13 mouse cellular contexts compared by ENCODE assay signal in genomic region chr11:106814601-106815320, GRCm38 (mm10). TPM values are rescaled to one million over a fixed set of nuclear protein-coding genes. Genes with fewer than 3 reads are reported as not detected.
DNase-seq lines count a peak whose midpoint lies in the region; ATAC-seq lines count a peak whose summit lies in the region.
"Had no signal": no experiment of that assay in that cellular context is flagged by ENCODE, and none has a peak within 500 bp of the region (broad histone marks: within the 10 kb centered on the region; RNA-seq: fewer than 3 reads in every experiment).

No protein-coding gene starts in this region.

- WGBS in heart, embryonic 13.5 days, result 68% methylated on average over 14 of the region's 14 CpGs
- WGBS in heart, embryonic 10.5 days, result 75% methylated on average over 14 of the region's 14 CpGs
- 47% methylated on average over 14 of the region's 14 CpGs for whole genome bisulfite sequencing in embryonic facial prominence, embryonic 13.5 days

- H3K4me1 ChIP-seq in heart, embryonic 13.5 days, result peaks cover 40% of the 10 kb centered on the region
- H3K4me1 ChIP-seq in heart, embryonic 10.5 days, result peaks cover 13% of the 10 kb centered on the region
- peaks cover 13% of the 10 kb centered on the region for H3K4me1 ChIP-seq in embryonic facial prominence, embryonic 13.5 days

- no peak for ATAC-seq in heart, embryonic 13.5 days (ENCODE audit: extremely low read depth, insufficient number of reproducible peaks, low FRiP score, low TSS enrichment)
- ATAC-seq in embryonic facial prominence, embryonic 13.5 days (ENCODE audit: insufficient number of reproducible peaks, insufficient read depth, low FRiP score, low TSS enrichment, low read depth), result no peak
- ATAC-seq in activated CD4-positive, CD25-positive, alpha-beta regulatory T cell, adult 4 months, result no peak

- no peak overlapping the region; the same call in 1 of the 2 replicates for H3K27ac ChIP-seq in heart, embryonic 13.5 days (replicated peaks)
- H3K27ac ChIP-seq in heart, embryonic 10.5 days, result no peak overlapping the region
- H3K27ac ChIP-seq in embryonic facial prominence, embryonic 13.5 days, result peak overlapping the region; percentile 48; the same call in 1 of the 2 replicates
- H3K27ac ChIP-seq: heart, embryonic 15.5 days; lung, embryonic 15.5 days; stomach, postnatal 0 days had no signal

- no peaks in the 10 kb centered on the region for H3K27me3 ChIP-seq in heart, embryonic 13.5 days (replicated peaks)
- no peaks in the 10 kb centered on the region for H3K27me3 ChIP-seq in heart, embryonic 10.5 days (ENCODE audit: insufficient read depth, poor library complexity, severe bottlenecking)
- no peaks in the 10 kb centered on the region for H3K27me3 ChIP-seq in embryonic facial prominence, embryonic 13.5 days
- H3K27me3 ChIP-seq: heart, embryonic 15.5 days; lung, embryonic 15.5 days had no signal

- H3K4me2 ChIP-seq in heart, embryonic 13.5 days, result no peak overlapping the region
- no peak overlapping the region for H3K4me2 ChIP-seq in embryonic facial prominence, embryonic 13.5 days
- H3K4me2 ChIP-seq: heart, embryonic 15.5 days; lung, embryonic 15.5 days; midbrain, embryonic 11.5 days had no signal

- 0 out of 2 replicates have a peak overlapping the region, but pooled peaks have one; percentile 14 for H3K9ac ChIP-seq in heart, embryonic 13.5 days
- no peak overlapping the region for H3K9ac ChIP-seq in embryonic facial prominence, embryonic 13.5 days
- H3K9ac ChIP-seq: heart, embryonic 15.5 days; lung, embryonic 15.5 days had no signal

- peaks cover 92% of the 10 kb centered on the region for H3K36me3 ChIP-seq in heart, embryonic 13.5 days
- peaks cover 98% of the 10 kb centered on the region for H3K36me3 ChIP-seq in heart, embryonic 10.5 days
- peaks cover 96% of the 10 kb centered on the region for H3K36me3 ChIP-seq in embryonic facial prominence, embryonic 13.5 days

- H3K9me3 ChIP-seq in heart, embryonic 13.5 days, result no peaks in the 10 kb centered on the region
- no peaks in the 10 kb centered on the region for H3K9me3 ChIP-seq in heart, embryonic 10.5 days
- no peaks in the 10 kb centered on the region for H3K9me3 ChIP-seq in embryonic facial prominence, embryonic 13.5 days
- H3K9me3 ChIP-seq: heart, embryonic 15.5 days; lung, embryonic 15.5 days had no signal

- DNase-seq in heart, embryonic 10.5 days (ENCODE audit: low spot score), result no peak
- peak; percentile 32 for DNase-seq in right cerebral cortex, adult 18-20 months
- no peak for DNase-seq in right cerebral cortex, postnatal 4 days
- no peak for DNase-seq in thymus, postnatal 4 days
- no peak for DNase-seq in spleen, postnatal 14 days (ENCODE audit: low spot score in 2 of 2)
- DNase-seq: B cell, adult 2 months had no signal

- H3K4me3 ChIP-seq in heart, embryonic 13.5 days, result no peak overlapping the region
- no peak overlapping the region for H3K4me3 ChIP-seq in heart, embryonic 10.5 days
- no peak overlapping the region for H3K4me3 ChIP-seq in embryonic facial prominence, embryonic 13.5 days
- H3K4me3 ChIP-seq: heart, embryonic 15.5 days; lung, embryonic 15.5 days had no signal

RNA-seq across cellular contexts. Expression of gene Cep95, which starts 25.7 kb away (rescaled TPM):
- 11.5 and 13.7 TPM in 2 replicates for polyA plus RNA-seq in heart, embryonic 13.5 days (2015; fragmentation: Nextera tagmentation; extraction: Ambion mirVana)
- polyA plus RNA-seq in heart, embryonic 10.5 days (2016; fragmentation: Nextera tagmentation; extraction: Ambion mirVana), result 15.8 and 18.3 TPM in 2 replicates
- 28.2 and 30.5 TPM in 2 replicates for polyA plus RNA-seq in embryonic facial prominence, embryonic 13.5 days (2015; fragmentation: Nextera tagmentation; extraction: Ambion mirVana)
- 10 to 100 TPM; 26.9 to 33.3 TPM for polyA plus RNA-seq in activated CD4-positive, CD25-positive, alpha-beta regulatory T cell, adult 4 months (2017; shearing (Covaris generic))

RNA-seq across cellular contexts. Expression of gene Ddx5, which starts 25.8 kb away (rescaled TPM):
- polyA plus RNA-seq in heart, embryonic 13.5 days (2015; fragmentation: Nextera tagmentation; extraction: Ambion mirVana), result 192 and 199 TPM in 2 replicates
- polyA plus RNA-seq in heart, embryonic 10.5 days (2016; fragmentation: Nextera tagmentation; extraction: Ambion mirVana), result 203 and 259 TPM in 2 replicates
- polyA plus RNA-seq in embryonic facial prominence, embryonic 13.5 days (2015; fragmentation: Nextera tagmentation; extraction: Ambion mirVana), result 345 and 370 TPM in 2 replicates
- 100 to 1,000 TPM; 413 to 476 TPM for polyA plus RNA-seq in activated CD4-positive, CD25-positive, alpha-beta regulatory T cell, adult 4 months (2017; shearing (Covaris generic))

RNA-seq across cellular contexts. Expression of gene Polg2, which starts 35.4 kb away (rescaled TPM):
- polyA plus RNA-seq in heart, embryonic 13.5 days (2015; fragmentation: Nextera tagmentation; extraction: Ambion mirVana), result 6.1 and 6.5 TPM in 2 replicates
- 9.4 and 9.9 TPM in 2 replicates for polyA plus RNA-seq in heart, embryonic 10.5 days (2016; fragmentation: Nextera tagmentation; extraction: Ambion mirVana)
- 14.1 and 14.7 TPM in 2 replicates for polyA plus RNA-seq in embryonic facial prominence, embryonic 13.5 days (2015; fragmentation: Nextera tagmentation; extraction: Ambion mirVana)
- polyA plus RNA-seq in activated CD4-positive, CD25-positive, alpha-beta regulatory T cell, adult 4 months (2017; shearing (Covaris generic)), result 10 to 100 TPM; 10.2 to 14.9 TPM
